Mouse (Mus musculus) neutrophil, adult 83 days (primary cell): ENCODE measurements around the gene Gm2035. TPM values are rescaled to one million over a fixed set of nuclear protein-coding genes. Genes with fewer than 3 reads are reported as not detected.

Experiments used
- total RNA-seq, 2 experiments: library from RNA; stranded (reverse); gene quantifications; one replicate each; pipeline ENCODE4 v1.2.4; 2023

The Gm2035 gene
- total RNA-seq = not detected

DNA sequence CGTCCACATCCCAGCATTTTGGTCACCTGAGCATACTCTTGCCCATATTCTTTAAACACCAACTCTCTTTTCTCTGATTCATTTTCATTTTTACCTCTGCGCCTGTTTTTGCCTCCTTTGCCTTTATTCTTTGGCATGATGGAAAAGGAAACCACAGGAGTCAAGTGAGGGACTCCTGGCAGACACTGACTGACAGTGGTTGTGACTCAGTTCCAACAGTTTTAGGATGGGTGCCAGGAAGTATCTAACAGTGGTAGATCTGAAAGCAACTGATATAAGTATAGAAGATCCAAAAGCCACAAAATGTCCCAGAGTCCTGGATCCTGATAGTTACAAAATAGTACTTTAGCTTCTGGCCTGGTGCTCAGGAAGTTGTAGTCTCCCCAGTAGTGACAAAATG, at the start of gene Gm2035:
Gm2035 (minus strand) TSS at position 137 of the 400 bp plus-strand sequence.

DNA sequence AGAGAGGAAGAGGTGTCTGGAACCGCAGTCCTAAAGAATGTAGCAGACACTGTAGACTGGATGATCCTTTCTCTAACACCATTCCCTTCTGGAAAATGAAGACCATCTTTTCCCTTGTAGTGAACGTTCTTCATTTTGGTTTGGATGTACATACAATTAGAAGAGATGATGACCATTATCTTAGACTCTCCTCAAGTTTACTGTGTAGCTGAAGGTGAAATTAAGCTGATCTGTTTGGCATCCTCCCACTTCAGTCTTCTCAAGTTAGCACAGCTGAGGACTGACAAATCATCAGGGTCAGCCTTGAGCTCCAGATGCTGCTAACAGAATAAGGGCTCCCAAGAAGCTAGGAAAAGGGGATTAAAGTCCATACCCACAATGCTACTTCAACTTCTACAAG, 34.1 kb upstream of the Gm2035 start, which contains the start of gene Gm2042:
Gm2042 (plus strand) TSS at position 301 of the 400 bp plus-strand sequence.

DNA sequence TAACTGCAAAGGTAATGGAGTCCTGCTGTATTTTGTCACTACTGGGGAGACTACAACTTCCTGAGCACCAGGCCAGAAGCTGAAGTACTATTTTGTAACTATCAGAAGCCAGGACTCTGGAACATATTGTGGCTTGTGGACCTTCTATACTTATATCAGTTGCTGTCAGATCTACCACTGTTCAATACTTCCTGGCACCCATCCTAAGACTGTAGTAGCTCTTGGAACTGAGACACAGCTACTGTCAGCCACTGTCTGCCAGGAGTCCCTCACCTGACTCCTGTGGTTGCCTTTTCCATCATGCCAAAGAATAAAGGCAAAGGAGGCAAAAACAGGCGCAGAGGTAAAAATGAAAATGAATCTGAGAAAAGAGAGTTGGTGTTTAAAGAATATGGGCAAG, 24.6 kb downstream of the Gm2035 start, which contains the start of gene Gm2022:
Gm2022 (plus strand) TSS at position 301 of the 400 bp plus-strand sequence.

DNA sequence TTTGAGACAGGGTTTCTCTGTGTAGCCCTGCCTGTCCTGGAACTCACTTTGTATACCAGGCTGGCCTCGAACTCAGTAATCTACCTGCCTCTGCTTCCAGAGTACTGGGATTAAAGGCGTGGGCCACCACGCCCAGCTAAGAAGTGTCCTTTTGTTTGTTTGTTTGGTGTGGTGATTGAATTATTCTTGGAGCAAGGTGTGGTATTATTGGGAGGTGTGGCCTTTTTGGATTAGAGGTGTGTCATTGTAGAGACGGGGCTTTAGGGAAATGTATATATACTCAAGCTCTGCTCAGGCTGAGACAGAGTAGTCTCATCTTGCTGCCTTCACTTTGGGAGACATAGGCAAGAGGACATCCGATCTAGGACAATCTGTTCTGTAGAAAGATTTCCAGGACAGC, 45.9 kb downstream of the Gm2035 start, which contains the start of gene Gm2016:
Gm2016 (plus strand) TSS at position 301 of the 400 bp plus-strand sequence.

Other genes starting within 250 kb of the Gm2035 start
- not detected for gene Gm21319, start 144.1 kb downstream of the Gm2035 start, total RNA-seq
- gene Gm21936, start 124.3 kb downstream of the Gm2035 start, total RNA-seq = not detected
- gene BB287469, start 103.3 kb downstream of the Gm2035 start, total RNA-seq = not detected
- not detected for gene Gm2001, start 77.5 kb downstream of the Gm2035 start, total RNA-seq
- not detected for gene Gm2016, start 45.8 kb downstream of the Gm2035 start, total RNA-seq
- gene Gm2022, start 24.5 kb downstream of the Gm2035 start, total RNA-seq = not detected
- not detected for gene Gm2042, start 34.2 kb upstream of the Gm2035 start, total RNA-seq
- gene Gm2075, start 92.0 kb upstream of the Gm2035 start, total RNA-seq = not detected
- gene Gm6803, start 98.9 kb upstream of the Gm2035 start, total RNA-seq = not detected
- gene Gm2056, start 107.1 kb upstream of the Gm2035 start, total RNA-seq = not detected
- not detected for gene Gm16368, start 163.8 kb upstream of the Gm2035 start, total RNA-seq